Mouse (Mus musculus) heart, postnatal 0 days (tissue): ENCODE data around the gene Prkch. TPM values are rescaled to one million over a fixed set of nuclear protein-coding genes. Genes with fewer than 3 reads are reported as not detected.

Source experiments
- ATAC-seq: fragments of 200-750 bp; cut with Nextera tagmentation; 2 replicates; pipeline ENCODE4 v1.8.0; 2017; ENCODE audit warnings: low read depth, moderate number of reproducible peaks, moderate library complexity; ENCODE audit not compliant: insufficient read depth
- DNase-seq: peaks from one replicate; pipeline ENCODE4 v3.0.0-alpha.2; 2016; ENCODE audit warnings: low spot score
- H3K27ac ChIP-seq: fragments of 300-500 bp; sonication (generic); 2 replicates; pipeline ENCODE4 v1.5.1; 2014; ENCODE audit warnings: low read depth, mild to moderate bottlenecking
- H3K27me3 ChIP-seq: fragments of 300-500 bp; sonication (generic); 2 replicates; pipeline ENCODE4 v1.6.1; 2014; ENCODE audit warnings: low read length, mixed read lengths; ENCODE audit not compliant: control insufficient read depth, insufficient read depth
- H3K36me3 ChIP-seq: fragments of 300-500 bp; sonication (generic); replicated peaks from 2 replicates; pipeline ENCODE4 v1.6.1; 2014; ENCODE audit warnings: low read length, mixed read lengths; ENCODE audit not compliant: control insufficient read depth, insufficient read depth
- H3K4me1 ChIP-seq: fragments of 300-500 bp; sonication (generic); 2 replicates; pipeline ENCODE4 v1.6.1; 2014; ENCODE audit warnings: antibody characterized with exemption; ENCODE audit not compliant: control insufficient read depth, insufficient read depth
- H3K4me2 ChIP-seq: fragments of 300-500 bp; sonication (generic); 2 replicates; pipeline ENCODE4 v1.6.1; 2014; ENCODE audit warnings: low read depth, mild to moderate bottlenecking, low read length, moderate library complexity
- H3K4me3 ChIP-seq: fragments of 300-500 bp; sonication (generic); 2 replicates; pipeline ENCODE4 v1.5.1; 2014; ENCODE audit warnings: low read depth, low read length
- H3K9ac ChIP-seq: fragments of 300-500 bp; sonication (generic); replicated peaks from 2 replicates; pipeline ENCODE4 v1.6.1; 2014; ENCODE audit warnings: low read depth, low read length, mixed read lengths
- H3K9me3 ChIP-seq: fragments of 300-500 bp; sonication (generic); replicated peaks from 2 replicates; pipeline ENCODE4 v1.6.1; 2016; ENCODE audit warnings: low read length; ENCODE audit not compliant: control insufficient read depth
- CTCF ChIP-seq: IDR thresholded peaks from 2 replicates; pipeline ENCODE4 v1.5.1; 2016; ENCODE audit warnings: antibody characterized with exemption, control low read depth, low read depth
- EP300 ChIP-seq: IDR thresholded peaks from 2 replicates; pipeline ENCODE4 v1.6.1; 2016; ENCODE audit warnings: antibody characterized with exemption, low read depth
- WGBS: fragments of 180-500 bp; shearing (Covaris S2); extraction: QIAGEN DNeasy Blood & Tissue Kit; methylation state at CpG from one replicate; pipeline ENCODE4 v1.1.7; 2014; 5-methylcytosine and 5-hydroxymethylcytosine counted together
- polyA plus RNA-seq: library from polyadenylated mRNA; unstranded; fragments of >200 nt; fragmentation: Nextera tagmentation; extraction: Ambion mirVana; gene quantifications from 2 replicates; pipeline ENCODE4 v1.2.1, GENCODE M21; 2015
- total RNA-seq: library from RNA; depleted of rRNA; stranded (reverse); fragments of >200 nt; gene quantifications from 2 replicates; pipeline ENCODE4 v1.2.3, GENCODE M21; 2014; ENCODE audit warnings: low replicate concordance

Prkch gene
- total and polyA plus RNA-seq, 2 experiments from 2014 or later = 7.9 to 20.5 TPM

GRCm38 (mm10) chr12:73814897-73815296 is 230.3 kb downstream of the Prkch start:
- H3K27me3 ChIP-seq = no peaks in the 10 kb centered on the region
- ATAC-seq (no peak), DNase-seq (no peak)
- 92% methylated on average over 2 of the region's 2 CpGs for WGBS
- H3K4me1 ChIP-seq = peaks cover 32% of the 10 kb centered on the region
- H3K4me3 ChIP-seq = no peak overlapping the region
- TF ChIP-seq EP300 (no peak), CTCF (no peak)
- no peak overlapping the region for H3K9ac ChIP-seq
- no peak overlapping the region for H3K4me2 ChIP-seq
- no peak overlapping the region for H3K27ac ChIP-seq
- no peaks in the 10 kb centered on the region for H3K36me3 ChIP-seq
- H3K9me3 ChIP-seq = no peaks in the 10 kb centered on the region

GRCm38 (mm10) chr12:73815463-73815862 is 230.9 kb downstream of the Prkch start:
- Histone ChIP-seq H3K36me3 (no peaks in the 10 kb centered on the region), H3K4me1 (peaks cover 27% of the 10 kb centered on the region), H3K27me3 (no peaks in the 10 kb centered on the region), H3K4me2 (no peak overlapping the region), H3K9me3 (no peaks in the 10 kb centered on the region), H3K4me3 (no peak overlapping the region), H3K9ac (no peak overlapping the region), H3K27ac (no peak overlapping the region)
- TF ChIP-seq EP300 (no peak), CTCF (no peak)
- ATAC-seq (no peak), DNase-seq (no peak)
- 82% methylated on average over 4 of the region's 4 CpGs for WGBS

- WGBS = 43% methylated on average over 2 of the region's 2 CpGs
- Histone ChIP-seq H3K4me2 (no peak overlapping the region), H3K36me3 (no peaks in the 10 kb centered on the region), H3K9ac (no peak overlapping the region), H3K27me3 (no peaks in the 10 kb centered on the region), H3K4me1 (peaks cover 24% of the 10 kb centered on the region), H3K9me3 (no peaks in the 10 kb centered on the region), H3K27ac (no peak overlapping the region), H3K4me3 (no peak overlapping the region)
- TF ChIP-seq EP300 = no peak
- TF ChIP-seq CTCF = no peak
- DNase-seq (no peak), ATAC-seq (no peak)
Measured at GRCm38 (mm10) chr12:73815892-73816291, 231.3 kb downstream of the Prkch start.

DNA sequence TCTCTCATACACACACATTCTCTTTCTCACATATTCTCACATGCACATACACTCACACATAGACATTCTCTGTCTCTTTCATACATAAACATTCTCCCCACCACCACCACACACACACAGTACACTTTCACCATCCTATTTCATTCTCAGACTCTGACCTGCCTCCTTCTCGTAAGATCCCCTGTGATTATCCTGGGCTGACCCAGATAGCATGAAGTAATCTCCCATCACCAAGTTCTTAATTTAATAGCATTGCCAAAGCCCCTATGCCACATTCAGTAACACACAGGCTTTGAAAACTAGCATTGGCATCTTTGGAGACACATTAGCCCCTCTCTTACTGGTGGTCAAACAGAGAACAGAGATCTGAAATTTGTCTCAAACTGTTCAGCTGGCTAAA is 232.3 kb downstream of the Prkch start:
- 88% methylated on average over 1 of the region's 1 CpGs for WGBS
- H3K27me3 ChIP-seq = no peaks in the 10 kb centered on the region

DNA sequence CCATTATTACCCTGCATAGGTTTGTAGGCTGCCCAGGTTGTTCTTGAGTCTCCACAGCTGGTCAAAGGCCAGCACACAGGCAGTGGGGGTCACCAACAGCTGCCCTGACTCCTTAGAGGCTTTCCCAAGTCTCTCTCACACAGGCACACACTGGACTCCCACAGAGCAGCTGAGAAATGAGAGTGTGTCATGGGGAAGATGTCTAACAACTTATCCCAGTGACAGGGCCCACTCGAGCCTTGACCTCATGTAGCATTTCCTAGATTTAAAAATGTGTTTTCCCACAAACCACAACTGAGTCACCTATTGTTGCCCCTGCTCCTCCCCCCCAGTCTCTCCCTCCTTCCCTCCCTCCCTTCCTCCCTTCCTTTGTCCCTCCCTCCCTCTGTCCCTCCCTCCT is 234.2 kb downstream of the Prkch start:
- WGBS = 56% methylated on average over 1 of the region's 1 CpGs
- no peak for ATAC-seq

More for the DNA sequence above, 232.3 kb downstream of the Prkch start:
- H3K4me1 ChIP-seq = peaks cover 14% of the 10 kb centered on the region
- H3K4me3 ChIP-seq = no peak overlapping the region
- H3K9ac ChIP-seq = no peak overlapping the region
- TF ChIP-seq CTCF (no peak), EP300 (no peak)
- no peaks in the 10 kb centered on the region for H3K36me3 ChIP-seq
- H3K9me3 ChIP-seq = no peaks in the 10 kb centered on the region
- no peak overlapping the region for H3K4me2 ChIP-seq
- ATAC-seq (no peak), DNase-seq (no peak)
- H3K27ac ChIP-seq = no peak overlapping the region

DNA sequence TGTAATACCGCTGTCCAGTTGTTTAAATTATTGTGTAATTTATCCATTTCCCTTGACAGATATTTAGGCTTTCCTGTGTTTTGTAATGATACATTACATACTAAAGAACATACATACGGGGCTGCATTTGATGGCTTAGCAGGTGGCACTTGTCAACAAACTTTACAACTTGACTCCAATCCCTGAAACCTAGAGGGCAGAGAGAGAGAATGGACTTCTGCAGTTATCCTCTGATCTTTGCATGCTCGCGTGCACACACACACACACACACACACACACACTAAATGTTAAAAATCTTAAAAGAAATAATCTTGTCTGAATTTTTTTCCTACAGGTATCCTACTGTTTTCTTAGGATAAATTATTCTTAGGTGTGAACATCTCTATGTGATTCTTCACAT is 236.6 kb downstream of the Prkch start:
- Histone ChIP-seq H3K4me3 (no peak overlapping the region), H3K4me1 (no peaks in the 10 kb centered on the region), H3K4me2 (no peak overlapping the region), H3K9me3 (no peaks in the 10 kb centered on the region), H3K9ac (no peak overlapping the region), H3K36me3 (no peaks in the 10 kb centered on the region), H3K27me3 (no peaks in the 10 kb centered on the region), H3K27ac (no peak overlapping the region)
- ATAC-seq = no peak
- DNase-seq = no peak
- TF ChIP-seq CTCF (no peak), EP300 (no peak)
- 85% methylated on average over 4 of the region's 4 CpGs for WGBS

More for the DNA sequence above, 234.2 kb downstream of the Prkch start:
- H3K9ac ChIP-seq = no peak overlapping the region
- no peak overlapping the region for H3K4me3 ChIP-seq
- no peaks in the 10 kb centered on the region for H3K27me3 ChIP-seq
- no peaks in the 10 kb centered on the region for H3K9me3 ChIP-seq
- H3K36me3 ChIP-seq = no peaks in the 10 kb centered on the region
- DNase-seq = no peak
- no peak overlapping the region for H3K4me2 ChIP-seq
- no peak for TF ChIP-seq EP300
- no peak for TF ChIP-seq CTCF
- no peak overlapping the region for H3K27ac ChIP-seq
- H3K4me1 ChIP-seq = 0 out of 2 replicates have a peak, but pooled peaks cover 6% of the 10 kb centered on the region
